Mouse (Mus musculus) CH12.LX (cell line): ENCODE data around the gene Olfml2a.

Experiments
- CTCF ChIP-seq, 2 experiments: IDR thresholded peaks in 1 of 2; conservative IDR thresholded peaks in 1 of 2; 2 replicates each; pipeline ENCODE4 v1.5.1; 2011 to 2012; ENCODE audit warnings: low read depth in 2 of 2, low read length in 2 of 2, improper control_type of control experiment in 1 of 2, inconsistent platforms in 1 of 2, mild to moderate bottlenecking in 1 of 2, moderate library complexity in 1 of 2
- ELF1 ChIP-seq: IDR thresholded peaks from 2 replicates; pipeline ENCODE4 v1.6.1; 2014; ENCODE audit warnings: low read depth, mild to moderate bottlenecking, inconsistent platforms, low read length, improper control_type of control experiment
- EP300 ChIP-seq: IDR thresholded peaks from 2 replicates; pipeline ENCODE4 v1.6.1; 2011; ENCODE audit warnings: low read length, improper control_type of control experiment
- POLR2A ChIP-seq: IDR thresholded peaks from 2 replicates; pipeline ENCODE4 v1.6.1; 2011; ENCODE audit warnings: low read depth, mild to moderate bottlenecking, improper control_type of control experiment, low read length
- SIN3A ChIP-seq: IDR thresholded peaks from 2 replicates; pipeline ENCODE4 v1.6.1; 2012; ENCODE audit warnings: low read length, improper control_type of control experiment, inconsistent platforms
- ZC3H11A ChIP-seq: IDR thresholded peaks from 2 replicates; pipeline ENCODE4 v1.6.1; 2012; ENCODE audit warnings: low read depth, mild to moderate bottlenecking, inconsistent platforms, low read length, improper control_type of control experiment

- TF ChIP-seq SIN3A (no peak), ZC3H11A (no peak), EP300 (no peak), POLR2A (no peak), ELF1 (no peak), CTCF (conservative IDR thresholded peaks at IDR 0.05 in 1 of 2, IDR thresholded peaks at IDR 0.05 in 1 of 2; ENCODE audit: low read depth in 2 of 2, low read length in 2 of 2) (no peak)
Measured at GRCm38 (mm10) chr2:38999381-38999780, 67.6 kb downstream of the Olfml2a start.
